Mouse (Mus musculus) bone marrow macrophage, adult 2 months (primary cell): ENCODE data around the gene Gm20425. TPM values are rescaled to one million over a fixed set of nuclear protein-coding genes. Genes with fewer than 3 reads are reported as not detected.

Experiments
- H3K27ac ChIP-seq: 2 replicates; pipeline ENCODE4 v1.5.1; 2012; ENCODE audit warnings: low read depth, low read length; ENCODE audit not compliant: insufficient read depth
- H3K4me1 ChIP-seq: 2 replicates; pipeline ENCODE4 v1.6.1; 2012; ENCODE audit warnings: low read length; ENCODE audit not compliant: control insufficient read depth, insufficient read depth
- H3K4me3 ChIP-seq: 2 replicates; pipeline ENCODE4 v1.5.1; 2012; ENCODE audit warnings: mild to moderate bottlenecking, low read length, moderate library complexity; ENCODE audit not compliant: insufficient read depth
- CTCF ChIP-seq: IDR thresholded peaks from 2 replicates; pipeline ENCODE4 v1.5.1; 2012; ENCODE audit warnings: low read depth, mild to moderate bottlenecking, low read length, moderate library complexity
- POLR2A ChIP-seq: IDR thresholded peaks from 2 replicates; pipeline ENCODE4 v1.6.1; 2012; ENCODE audit warnings: mild to moderate bottlenecking, low read depth, low read length, borderline replicate concordance
- polyA plus RNA-seq: library from polyadenylated mRNA; stranded (reverse); fragments of >200 nt; gene quantifications from 2 replicates; pipeline ENCODE4 v1.2.4, GENCODE M21; 2012; ENCODE audit not compliant: missing spikeins, insufficient read depth, insufficient read length

Gm20425 gene
- polyA plus RNA-seq, 1 experiment, result 1.5 TPM

DNA sequence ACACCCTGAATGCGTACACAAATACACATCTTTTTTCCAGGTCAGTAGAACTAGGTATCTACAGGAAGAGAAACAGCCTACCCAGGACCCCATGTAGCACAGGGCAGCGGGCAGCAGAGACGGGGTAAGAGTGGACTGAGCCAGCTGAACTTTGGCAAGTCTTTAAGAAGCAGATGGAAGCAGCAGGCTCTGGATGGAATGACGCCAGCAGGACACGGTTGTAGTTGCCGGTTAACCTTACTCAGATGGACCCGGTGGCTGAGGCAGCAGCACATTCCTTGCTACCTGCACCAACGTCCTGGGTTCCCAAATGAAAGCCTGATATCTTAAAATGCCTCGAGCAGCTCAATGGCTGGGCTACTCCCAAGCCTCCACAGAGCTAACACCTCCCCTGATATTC is 43.4 kb downstream of the Gm20425 start:
- TF ChIP-seq CTCF, result no peak
- no peak for TF ChIP-seq POLR2A
- no peak overlapping the region for H3K27ac ChIP-seq
- H3K4me1 ChIP-seq, result peaks cover 10% of the 10 kb centered on the region
- no peak overlapping the region for H3K4me3 ChIP-seq

DNA sequence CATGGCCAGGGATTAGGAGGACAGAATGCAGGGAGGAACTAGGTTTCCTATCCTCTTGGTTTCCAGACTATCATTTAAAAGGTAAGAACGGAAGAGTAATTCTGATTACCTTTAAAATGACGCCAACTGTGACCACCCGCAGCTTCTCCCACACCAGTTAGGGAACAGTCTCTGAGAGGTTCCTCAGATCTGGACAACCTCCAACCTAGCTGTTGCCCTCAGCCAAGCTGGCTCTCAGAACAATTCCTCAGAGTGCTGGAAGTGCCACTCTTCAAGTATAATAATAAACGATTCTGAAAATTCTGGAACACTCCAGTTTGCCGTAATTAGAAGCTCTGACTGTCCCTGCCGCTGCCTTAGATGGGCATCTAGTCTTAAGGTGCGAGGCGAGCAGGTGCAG is 44.2 kb downstream of the Gm20425 start:
- Histone ChIP-seq H3K4me1 (peaks cover 10% of the 10 kb centered on the region), H3K27ac (no peak overlapping the region), H3K4me3 (no peak overlapping the region)
- TF ChIP-seq POLR2A (no peak), CTCF (no peak)

DNA sequence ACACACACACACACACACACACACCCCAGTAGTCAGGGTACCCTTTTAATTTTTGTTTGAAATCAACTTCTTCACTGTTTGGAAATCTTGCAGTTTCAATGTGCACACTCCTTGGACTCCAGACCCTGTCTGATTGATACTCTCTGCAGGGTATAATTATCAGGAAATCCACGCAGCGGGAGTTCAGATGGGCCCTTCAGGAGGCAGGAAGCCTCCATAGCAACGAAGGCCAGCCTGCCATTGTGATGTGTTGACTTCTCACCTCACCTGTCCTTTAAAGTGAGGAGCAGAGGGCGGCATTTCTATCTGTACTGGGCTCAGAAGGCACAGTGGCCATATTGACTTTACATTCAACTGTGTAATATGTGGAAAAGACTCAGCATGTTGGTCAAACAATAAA is 45.3 kb downstream of the Gm20425 start:
- Histone ChIP-seq H3K4me1 (peaks cover 10% of the 10 kb centered on the region), H3K27ac (no peak overlapping the region), H3K4me3 (no peak overlapping the region)
- TF ChIP-seq CTCF (no peak), POLR2A (no peak)

DNA sequence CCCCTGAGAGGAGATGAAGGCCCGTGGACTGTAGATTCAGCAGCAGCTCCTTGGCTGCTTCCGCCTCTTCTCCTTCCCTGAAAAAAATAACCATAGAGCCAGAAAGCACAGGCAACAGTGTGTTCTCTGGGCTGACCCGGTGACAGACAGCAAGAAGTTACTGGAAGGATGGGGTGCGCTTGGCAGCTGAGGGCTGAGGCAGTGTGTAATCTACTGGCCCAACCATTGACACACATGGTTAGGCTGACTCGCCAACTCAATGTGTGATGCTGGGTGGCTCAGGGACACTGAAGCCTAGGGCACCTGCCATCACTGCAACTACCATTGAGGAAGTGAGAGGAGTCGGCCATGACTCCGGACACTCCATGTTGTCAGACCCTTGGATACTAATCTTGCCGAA is 48.2 kb downstream of the Gm20425 start:
- Histone ChIP-seq H3K4me3 (no peak overlapping the region), H3K27ac (no peak overlapping the region), H3K4me1 (peaks cover 10% of the 10 kb centered on the region)
- TF ChIP-seq POLR2A (no peak), CTCF (no peak)

DNA sequence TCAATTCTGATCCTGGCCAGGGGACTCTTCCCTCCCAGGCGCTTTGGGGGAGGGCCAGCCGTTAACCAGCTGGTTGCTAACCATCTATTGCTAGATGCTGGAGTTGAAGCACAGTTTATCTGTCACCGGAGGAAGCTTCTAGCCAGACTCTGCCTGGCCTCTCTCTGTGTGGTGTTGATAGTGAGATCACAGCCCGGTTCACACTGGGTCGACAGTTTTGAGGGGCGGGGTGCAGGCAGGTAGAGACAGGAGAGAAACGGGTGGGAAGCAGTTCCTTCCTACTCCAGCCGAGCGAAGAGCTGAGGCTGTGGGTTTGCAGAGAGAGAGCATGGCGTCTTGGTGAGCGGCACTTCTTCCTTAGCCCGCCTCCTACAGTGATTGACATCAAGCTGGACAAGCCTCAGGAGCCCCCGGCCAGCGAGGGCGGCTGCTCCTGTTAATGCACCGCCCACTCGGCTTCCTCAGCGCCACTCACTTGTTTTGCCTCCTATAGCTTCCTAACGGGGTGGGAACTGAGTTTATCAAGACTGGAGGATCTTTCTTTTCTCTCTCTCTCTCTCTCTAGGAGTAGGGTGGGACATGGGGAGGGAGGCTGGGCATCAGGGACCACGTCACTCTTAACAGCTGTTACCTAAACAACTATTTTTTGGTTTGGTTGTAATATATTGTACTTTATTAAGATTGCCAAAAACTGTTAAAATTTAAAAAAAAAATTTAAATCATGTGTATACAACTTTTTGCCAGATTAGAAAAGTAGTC is 49.1 kb downstream of the Gm20425 start:
- no peak overlapping the region for H3K4me3 ChIP-seq
- TF ChIP-seq CTCF, result no peak
- no peak for TF ChIP-seq POLR2A
- H3K4me1 ChIP-seq, result peaks cover 10% of the 10 kb centered on the region
- no peak overlapping the region for H3K27ac ChIP-seq

DNA sequence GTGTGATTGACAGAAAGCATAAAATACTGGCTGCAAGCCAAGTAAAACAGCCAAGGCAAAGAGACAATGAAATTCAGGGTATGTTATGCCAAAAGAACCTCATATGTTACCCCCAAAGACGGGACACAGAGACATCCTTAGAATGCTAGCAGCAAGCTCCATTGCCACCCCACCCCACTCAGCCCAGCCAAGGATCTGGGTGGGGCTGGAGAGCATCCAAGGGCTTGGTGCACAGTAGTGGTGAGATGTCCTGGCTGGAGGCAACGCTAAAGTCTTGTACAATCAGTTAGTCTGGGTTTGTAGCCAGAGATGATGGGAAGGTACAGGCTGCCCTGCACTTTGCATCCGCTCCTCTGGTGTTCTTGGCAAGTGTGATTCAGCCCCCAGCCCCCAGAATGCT is 49.8 kb downstream of the Gm20425 start:
- H3K27ac ChIP-seq, result no peak overlapping the region
- TF ChIP-seq CTCF (no peak), POLR2A (no peak)
- no peak overlapping the region for H3K4me3 ChIP-seq
- H3K4me1 ChIP-seq, result peaks cover 10% of the 10 kb centered on the region

DNA sequence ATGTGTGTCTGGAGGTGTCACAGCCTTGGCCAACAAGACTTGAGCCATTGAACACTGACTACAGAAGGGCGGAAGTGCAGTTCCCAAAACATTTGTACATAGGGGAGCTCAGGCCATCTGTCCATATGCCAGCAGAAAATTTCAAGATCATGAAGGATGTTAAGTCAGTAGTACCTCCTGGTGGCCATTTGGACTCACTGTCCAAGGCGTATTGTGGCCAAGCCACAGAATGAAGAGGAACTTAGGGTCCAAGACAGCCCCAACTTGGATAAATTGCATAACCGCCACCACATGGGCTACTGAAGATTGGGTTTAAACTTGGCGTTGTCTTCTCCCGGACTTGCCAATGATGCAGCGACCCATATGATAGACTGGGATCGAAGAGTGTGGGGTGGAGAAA is 54.4 kb downstream of the Gm20425 start:
- Histone ChIP-seq H3K27ac (no peak overlapping the region), H3K4me3 (no peak overlapping the region), H3K4me1 (no peaks in the 10 kb centered on the region)
- no peak for TF ChIP-seq CTCF
- TF ChIP-seq POLR2A, result no peak

DNA sequence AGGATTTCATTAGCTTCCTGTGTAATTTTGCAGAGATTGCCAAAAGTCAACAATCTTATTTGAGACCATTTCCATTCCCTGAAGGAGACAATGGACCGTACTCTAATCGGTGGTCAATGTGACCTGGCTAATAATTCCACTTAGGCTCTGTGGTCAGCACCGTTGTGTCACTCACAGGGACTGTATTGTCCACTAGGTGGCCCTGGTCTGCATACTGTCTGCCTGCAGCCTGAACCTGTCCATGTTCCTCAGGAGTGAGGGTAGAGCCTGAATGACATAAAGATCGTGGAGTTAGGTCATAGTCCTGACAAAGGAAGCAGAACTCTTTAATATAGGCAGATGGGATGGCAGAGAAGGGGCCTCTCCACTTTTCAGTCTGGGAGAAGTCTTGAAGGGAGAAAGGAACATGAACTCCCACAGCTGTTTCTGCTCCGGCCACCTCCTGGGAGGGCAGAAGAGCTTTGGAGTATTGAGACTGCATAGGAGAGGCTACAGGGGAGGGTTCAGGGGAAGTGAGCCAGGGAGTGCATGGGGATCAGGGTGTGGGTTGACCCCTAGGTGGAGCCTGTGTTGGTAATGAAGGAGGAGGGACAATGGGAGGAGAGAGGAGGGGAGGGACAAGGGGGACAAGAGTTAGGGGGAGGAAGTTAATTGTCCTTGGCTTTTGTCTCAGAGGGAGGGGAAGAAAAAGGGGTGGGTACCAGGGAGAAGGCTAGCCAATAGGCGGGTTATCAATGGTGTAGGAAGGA is 55.2 kb downstream of the Gm20425 start:
- Histone ChIP-seq H3K27ac (no peak overlapping the region), H3K4me3 (no peak overlapping the region), H3K4me1 (no peaks in the 10 kb centered on the region)
- no peak for TF ChIP-seq POLR2A
- TF ChIP-seq CTCF, result no peak

DNA sequence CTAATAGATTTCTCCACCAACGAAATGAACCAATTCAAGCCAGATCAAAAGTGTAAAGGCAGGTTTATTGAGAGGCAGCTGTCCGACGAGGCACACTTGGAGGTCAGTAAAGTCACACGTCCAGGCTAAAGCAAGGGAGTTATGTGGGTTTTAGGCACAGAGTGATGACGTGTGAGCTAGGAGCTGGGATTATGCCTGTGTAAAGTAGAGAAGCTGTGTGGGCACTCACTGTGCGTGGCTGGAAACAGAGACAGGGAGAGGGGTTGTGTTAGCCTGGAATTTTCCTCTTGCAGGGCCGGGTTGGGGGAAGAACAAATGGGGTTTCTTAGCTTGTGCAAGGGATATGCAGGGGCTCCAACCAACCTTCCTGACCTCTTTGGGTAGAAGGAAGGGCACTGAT is 61.3 kb downstream of the Gm20425 start:
- no peak overlapping the region for H3K4me3 ChIP-seq
- TF ChIP-seq POLR2A (no peak), CTCF (no peak)
- no peaks in the 10 kb centered on the region for H3K4me1 ChIP-seq
- no peak overlapping the region for H3K27ac ChIP-seq

DNA sequence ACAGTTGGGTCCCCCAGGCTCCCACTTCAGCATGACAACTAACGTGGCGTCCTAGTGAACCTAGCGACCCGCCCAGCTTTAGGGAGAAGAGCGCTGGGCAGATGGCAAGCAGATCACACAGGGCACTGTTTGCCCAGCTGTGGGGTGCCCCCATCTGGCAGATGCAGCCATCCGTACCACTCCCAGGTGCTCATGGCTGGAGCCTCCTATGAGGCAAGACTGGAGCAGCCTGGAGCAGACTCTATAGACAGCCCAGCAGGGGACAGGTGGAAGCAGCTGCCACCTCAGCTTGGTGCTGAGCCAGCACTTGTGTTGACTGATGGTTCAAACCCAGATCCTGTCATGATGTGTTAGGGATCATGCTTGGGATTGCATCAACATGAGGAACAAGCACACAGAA is 62.1 kb downstream of the Gm20425 start:
- Histone ChIP-seq H3K4me1 (no peaks in the 10 kb centered on the region), H3K27ac (no peak overlapping the region), H3K4me3 (no peak overlapping the region)
- TF ChIP-seq POLR2A (no peak), CTCF (no peak)
